Mouse (Mus musculus): ENCODE measurements at regions not wholly inside any gene's neighbourhood (a gene's known extent, or its start where the extent isn't known, plus 50 kb on each side); places are given as distances from the start of the nearest gene placed in this dataset.
"Not testable (repeated sequence)": the region's sequence is repeated elsewhere in the genome, so short reads cannot be mapped to it uniquely, and the experiment has no call there.

DNA sequence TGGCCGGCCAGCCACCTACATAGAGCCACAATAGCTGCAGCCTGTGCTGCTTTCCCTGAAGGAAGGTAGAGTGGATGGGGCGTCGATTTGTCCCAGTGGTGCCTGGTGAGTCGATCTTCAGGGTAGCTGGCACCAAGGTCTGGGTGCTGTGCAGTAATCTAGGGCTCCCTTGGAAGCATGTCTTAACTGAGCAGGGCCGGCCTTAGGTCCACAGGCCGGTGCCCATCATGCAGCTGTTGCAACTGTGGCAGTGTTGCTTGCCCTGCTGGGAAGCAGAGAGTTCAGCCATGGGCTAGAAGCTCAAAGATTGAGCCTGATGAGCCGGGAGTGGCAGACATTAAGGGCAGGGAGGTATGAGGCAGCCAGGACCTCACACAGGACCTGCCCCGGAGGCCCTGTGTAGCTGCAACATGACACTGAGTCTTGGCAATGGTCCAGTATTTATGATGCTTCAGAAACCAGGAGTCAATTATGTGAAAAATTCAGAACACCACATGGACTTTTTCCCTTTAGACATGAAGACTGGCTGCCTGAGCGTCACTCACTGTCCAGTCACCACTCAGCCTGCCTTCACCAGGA, 488.3 kb upstream of the Dab2 start:
- peaks cover 8% of the 10 kb centered on the region for H3K4me1 ChIP-seq
- no peak overlapping the region for H3K9ac ChIP-seq
- 53% methylated on average over 9 of the region's 9 CpGs for WGBS

DNA sequence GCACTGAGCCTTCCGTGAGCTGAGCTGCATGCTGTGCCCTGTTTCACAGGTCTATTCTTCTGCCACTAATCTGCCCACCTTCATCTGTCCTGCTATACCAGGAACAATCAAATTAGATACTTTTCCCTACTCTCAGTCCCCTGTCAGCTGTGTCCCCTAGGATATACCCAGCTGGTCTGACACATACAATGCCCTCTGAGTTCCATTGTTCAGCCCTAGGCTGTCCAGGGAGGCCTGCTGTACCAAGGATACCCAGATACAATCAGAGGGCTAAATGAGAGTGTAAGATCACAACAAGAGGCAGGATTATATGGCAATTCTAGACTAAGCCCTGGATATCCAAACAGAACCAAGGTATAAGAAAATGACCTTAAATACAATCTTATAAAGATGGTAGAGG, 487.6 kb upstream of the Dab2 start:
- 88% methylated on average over 1 of the region's 1 CpGs for WGBS

More for the DNA sequence above, 488.3 kb upstream of the Dab2 start:
- peak; percentile 75; the same call in 1 of the 2 replicates for ATAC-seq (ENCODE audit: insufficient number of reproducible peaks, low FRiP score, low TSS enrichment, low read depth)
- H3K27ac ChIP-seq (replicated peaks): no peak overlapping the region
- no peak overlapping the region for H3K4me2 ChIP-seq (replicated peaks)
- no peaks in the 10 kb centered on the region for H3K9me3 ChIP-seq (replicated peaks)
- H3K4me3 ChIP-seq (replicated peaks): no peak overlapping the region
- no peaks in the 10 kb centered on the region for H3K27me3 ChIP-seq
- no peaks in the 10 kb centered on the region for H3K36me3 ChIP-seq

DNA sequence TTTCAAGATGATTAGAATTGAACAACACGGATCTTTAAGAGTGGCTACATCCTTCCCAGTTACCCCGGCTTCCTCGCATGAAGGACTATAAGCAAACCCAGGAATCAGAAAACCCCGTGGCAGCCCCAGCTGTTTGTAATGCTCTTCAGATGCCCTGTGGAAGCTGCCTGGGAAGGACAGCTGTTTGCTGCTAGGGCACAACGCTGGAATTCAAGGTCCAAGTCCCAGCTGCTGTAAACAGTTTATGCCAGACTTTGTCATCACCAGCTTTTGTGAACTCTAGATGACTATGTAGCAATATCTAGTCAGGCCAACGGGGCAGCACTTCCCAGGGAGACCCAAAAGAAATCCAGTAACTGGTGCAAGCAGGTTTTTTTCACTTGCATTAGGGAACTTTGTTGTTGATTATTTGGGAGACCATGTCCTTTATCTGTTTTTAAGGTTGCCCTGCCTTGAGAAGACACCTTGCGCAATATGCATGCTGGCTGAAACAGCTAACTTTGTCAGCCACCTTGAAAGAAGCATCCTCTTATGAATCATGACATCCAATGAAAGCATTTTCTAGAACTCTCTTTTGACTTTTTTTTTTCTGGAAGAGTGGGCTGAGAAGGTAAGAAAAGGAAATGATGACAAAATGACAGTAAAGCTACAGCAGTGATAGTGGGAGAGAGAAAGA, 481.5 kb upstream of the Dab2 start:
- Histone ChIP-seq H3K9ac (no peak overlapping the region), H3K36me3 (no peaks in the 10 kb centered on the region), H3K9me3 (replicated peaks) (no peaks in the 10 kb centered on the region), H3K4me2 (replicated peaks) (no peak overlapping the region), H3K27ac (replicated peaks) (no peak overlapping the region), H3K4me1 (no peaks in the 10 kb centered on the region), H3K27me3 (no peaks in the 10 kb centered on the region), H3K4me3 (replicated peaks) (no peak overlapping the region)
- 32% methylated on average over 7 of the region's 7 CpGs for WGBS
- no peak for ATAC-seq (ENCODE audit: insufficient number of reproducible peaks, low FRiP score, low TSS enrichment, low read depth)

More for the DNA sequence above, 487.6 kb upstream of the Dab2 start:
- ATAC-seq (ENCODE audit: insufficient number of reproducible peaks, low FRiP score, low TSS enrichment, low read depth): no peak
- Histone ChIP-seq H3K4me3 (replicated peaks) (no peak overlapping the region), H3K4me2 (replicated peaks) (no peak overlapping the region), H3K36me3 (no peaks in the 10 kb centered on the region), H3K27ac (replicated peaks) (no peak overlapping the region), H3K27me3 (no peaks in the 10 kb centered on the region), H3K9ac (no peak overlapping the region), H3K4me1 (peaks cover 8% of the 10 kb centered on the region), H3K9me3 (replicated peaks) (no peaks in the 10 kb centered on the region)

DNA sequence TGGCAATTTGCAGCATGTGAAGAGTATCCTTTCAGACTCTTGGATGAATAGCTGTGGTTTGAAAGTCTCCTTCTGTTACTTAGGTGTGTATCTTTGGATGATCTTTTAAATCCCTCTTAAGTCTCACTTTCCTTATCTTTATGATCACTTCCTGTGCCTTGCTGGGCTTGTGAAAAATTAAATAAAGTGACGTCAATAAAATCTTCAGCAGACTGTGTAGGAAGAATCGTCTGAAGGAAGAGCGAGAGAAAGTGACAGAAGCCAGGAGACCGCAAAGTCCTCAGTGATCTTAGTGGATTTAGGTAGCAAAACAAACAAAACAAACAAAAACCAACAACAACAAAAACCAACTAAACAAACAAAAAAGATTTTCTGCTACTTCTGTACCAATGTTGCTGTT, 459.6 kb upstream of the Dab2 start:
- Histone ChIP-seq H3K27me3 (no peaks in the 10 kb centered on the region), H3K36me3 (no peaks in the 10 kb centered on the region), H3K4me2 (replicated peaks) (no peak overlapping the region), H3K9ac (no peak overlapping the region), H3K9me3 (replicated peaks) (no peaks in the 10 kb centered on the region), H3K4me1 (no peaks in the 10 kb centered on the region), H3K27ac (replicated peaks) (no peak overlapping the region), H3K4me3 (replicated peaks) (no peak overlapping the region)
- no peak for ATAC-seq (ENCODE audit: insufficient number of reproducible peaks, low FRiP score, low TSS enrichment, low read depth)
- WGBS: 75% methylated on average over 4 of the region's 4 CpGs

DNA sequence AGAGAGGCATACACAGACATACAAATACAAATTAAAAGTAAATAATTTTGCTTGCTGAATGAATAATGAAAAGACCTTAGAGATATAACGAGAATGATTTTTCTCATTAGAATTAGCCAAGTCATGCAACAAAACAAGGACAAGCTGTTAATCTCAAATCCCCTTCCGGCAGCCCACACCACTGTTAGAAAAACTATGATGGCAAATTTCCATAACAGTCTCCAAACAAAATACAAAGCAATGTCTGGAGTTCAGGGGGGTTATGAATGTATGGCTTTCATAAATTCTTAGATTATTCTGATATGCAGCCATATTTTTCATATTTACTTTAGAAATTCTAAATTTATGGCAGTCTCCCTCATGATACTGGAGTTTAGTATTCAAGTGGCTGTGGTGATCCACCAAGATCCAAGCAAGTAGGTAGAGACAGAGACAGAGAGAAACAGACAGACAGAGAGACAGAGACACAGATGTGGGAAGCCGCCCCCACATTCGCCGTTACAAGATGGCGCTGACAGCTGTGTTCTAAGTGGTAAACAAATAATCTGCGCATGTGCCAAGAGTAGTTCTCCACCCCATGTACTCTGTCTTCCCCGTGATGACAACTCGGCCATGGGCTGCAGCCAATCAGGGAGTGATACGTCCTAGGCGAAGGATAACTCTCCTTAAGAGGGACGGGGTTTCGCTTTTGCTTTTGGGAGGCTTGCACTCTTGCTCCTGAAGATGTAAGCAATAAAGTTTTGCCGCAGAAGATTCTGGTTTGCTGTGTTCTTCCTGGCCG, 458.0 kb upstream of the Dab2 start:
- H3K9ac ChIP-seq; ATAC-seq (ENCODE audit: insufficient number of reproducible peaks, low FRiP score, low TSS enrichment, low read depth); H3K9me3 ChIP-seq (replicated peaks); H3K4me3 ChIP-seq (replicated peaks); H3K36me3 ChIP-seq; H3K27me3 ChIP-seq; H3K27ac ChIP-seq (replicated peaks); H3K4me1 ChIP-seq; H3K4me2 ChIP-seq (replicated peaks): not testable (repeated sequence)
- 86% methylated on average over 15 of the region's 15 CpGs for WGBS

DNA sequence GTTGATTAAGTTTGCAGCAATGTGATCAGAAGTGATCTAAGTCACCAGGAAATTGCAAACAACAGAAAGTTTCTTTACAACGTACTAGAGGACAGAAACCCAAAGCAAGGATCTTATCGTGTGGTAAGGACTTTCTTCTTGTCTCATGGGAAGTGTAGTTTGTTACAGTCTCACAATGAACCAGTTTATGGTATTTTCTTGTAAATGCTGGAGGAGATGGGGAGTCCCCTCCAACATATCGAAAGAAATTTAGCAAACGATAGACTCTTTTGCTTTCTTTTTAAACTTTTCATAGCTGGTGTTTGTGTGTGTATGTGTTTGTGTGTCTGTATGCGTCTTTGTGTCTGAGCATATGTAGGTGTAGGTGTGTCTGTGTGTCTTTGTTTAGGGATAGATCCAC, 453.0 kb upstream of the Dab2 start:
- Histone ChIP-seq H3K27me3 (no peaks in the 10 kb centered on the region), H3K4me3 (replicated peaks) (no peak overlapping the region), H3K27ac (replicated peaks) (no peak overlapping the region), H3K9ac (no peak overlapping the region), H3K36me3 (no peaks in the 10 kb centered on the region), H3K9me3 (replicated peaks) (no peaks in the 10 kb centered on the region), H3K4me2 (replicated peaks) (no peak overlapping the region), H3K4me1 (no peaks in the 10 kb centered on the region)
- WGBS: 85% methylated on average over 5 of the region's 5 CpGs
- ATAC-seq (ENCODE audit: insufficient number of reproducible peaks, low FRiP score, low TSS enrichment, low read depth): no peak

DNA sequence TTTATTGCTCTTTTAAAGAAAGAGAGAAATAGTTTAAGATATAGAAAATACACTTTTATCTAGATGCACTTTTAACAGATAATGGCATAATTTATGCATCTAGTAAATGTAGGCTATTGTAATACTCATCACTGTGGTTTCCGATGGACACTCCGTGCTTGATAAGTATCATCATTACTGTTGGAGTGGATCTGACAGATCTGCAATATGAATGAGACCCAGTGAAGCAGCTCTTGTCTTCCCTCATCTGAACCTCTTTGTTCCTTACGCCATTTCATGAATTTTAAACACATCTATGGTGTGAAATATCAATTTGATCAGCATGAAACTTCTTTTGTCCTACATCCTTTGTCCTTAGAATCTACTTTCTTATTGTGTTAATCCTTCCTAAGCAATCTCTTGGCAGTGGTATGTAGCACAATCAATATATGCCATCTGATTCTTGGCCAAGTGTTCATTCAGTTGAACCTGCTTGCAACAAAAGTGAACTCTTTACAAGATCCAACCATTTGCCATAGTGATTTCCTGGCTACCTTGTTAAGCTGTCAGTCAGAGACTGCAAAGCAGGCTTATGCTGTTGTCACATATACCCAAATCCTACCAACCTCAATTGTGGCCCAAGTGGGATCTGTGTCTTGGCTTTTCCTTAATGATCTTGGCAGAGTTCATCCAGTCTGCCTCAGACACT, 452.0 kb upstream of the Dab2 start:
- WGBS: 91% methylated on average over 3 of the region's 3 CpGs
- no peak overlapping the region for H3K4me2 ChIP-seq (replicated peaks)
- H3K4me3 ChIP-seq (replicated peaks): no peak overlapping the region
- ATAC-seq (ENCODE audit: insufficient number of reproducible peaks, low FRiP score, low TSS enrichment, low read depth): no peak
- H3K27ac ChIP-seq (replicated peaks): no peak overlapping the region
- no peaks in the 10 kb centered on the region for H3K4me1 ChIP-seq
- H3K27me3 ChIP-seq: no peaks in the 10 kb centered on the region
- H3K9ac ChIP-seq: no peak overlapping the region
- H3K36me3 ChIP-seq: no peaks in the 10 kb centered on the region
- no peaks in the 10 kb centered on the region for H3K9me3 ChIP-seq (replicated peaks)

DNA sequence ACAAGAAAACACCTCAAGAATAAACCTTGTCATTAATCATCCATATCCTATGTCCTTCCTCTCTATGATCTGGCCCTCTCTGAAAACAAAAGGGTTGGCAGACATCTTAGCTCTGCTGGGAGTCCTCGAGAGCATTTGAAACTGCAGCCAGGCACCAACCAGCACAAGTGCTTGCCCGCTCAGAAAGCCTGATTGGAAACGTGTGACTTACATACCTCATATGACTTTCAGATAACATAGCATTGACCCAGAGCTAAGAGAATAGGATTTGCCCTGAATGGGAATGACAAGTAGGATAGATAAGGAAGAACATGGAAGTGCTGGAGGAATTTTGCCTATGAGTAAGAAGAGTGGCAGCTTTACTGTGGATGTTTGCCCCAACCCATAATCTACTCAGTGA, 447.1 kb upstream of the Dab2 start:
- no peak overlapping the region for H3K4me3 ChIP-seq (replicated peaks)
- no peaks in the 10 kb centered on the region for H3K27me3 ChIP-seq
- no peaks in the 10 kb centered on the region for H3K36me3 ChIP-seq
- no peaks in the 10 kb centered on the region for H3K9me3 ChIP-seq (replicated peaks)
- no peak overlapping the region for H3K4me2 ChIP-seq (replicated peaks)
- no peak overlapping the region for H3K9ac ChIP-seq
- no peak overlapping the region for H3K27ac ChIP-seq (replicated peaks)
- ATAC-seq (ENCODE audit: insufficient number of reproducible peaks, low FRiP score, low TSS enrichment, low read depth): no peak
- H3K4me1 ChIP-seq: no peaks in the 10 kb centered on the region
- WGBS: 60% methylated on average over 3 of the region's 3 CpGs

DNA sequence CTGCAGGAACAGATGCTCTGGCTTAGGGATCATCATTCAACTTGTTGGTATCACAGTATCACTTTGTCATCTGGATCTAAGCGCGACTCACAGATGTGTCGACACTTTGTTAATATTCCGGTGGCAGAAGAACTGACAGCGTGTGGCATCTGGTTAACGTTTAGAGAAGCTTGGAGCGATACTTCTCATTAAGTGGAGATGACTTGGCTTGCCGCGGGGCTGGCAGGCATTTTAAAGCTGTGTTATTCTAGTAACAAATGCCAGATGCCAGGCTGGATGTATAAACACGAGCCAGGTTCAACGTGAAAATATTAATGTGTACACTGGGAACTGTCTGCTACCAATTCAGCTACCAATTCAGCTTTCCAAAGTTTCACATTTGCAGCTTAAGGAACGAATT, 430.3 kb upstream of the Dab2 start:
- no peaks in the 10 kb centered on the region for H3K36me3 ChIP-seq
- H3K27ac ChIP-seq (replicated peaks): no peak overlapping the region
- peak overlapping the region; percentile 27 for H3K4me2 ChIP-seq (replicated peaks)
- peak; percentile 39; the same call in 1 of the 2 replicates for ATAC-seq (ENCODE audit: insufficient number of reproducible peaks, low FRiP score, low TSS enrichment, low read depth)
- H3K27me3 ChIP-seq: no peaks in the 10 kb centered on the region
- no peaks in the 10 kb centered on the region for H3K9me3 ChIP-seq (replicated peaks)
- WGBS: 24% methylated on average over 12 of the region's 12 CpGs
- no peak overlapping the region for H3K4me3 ChIP-seq (replicated peaks)
- peaks cover 7% of the 10 kb centered on the region for H3K4me1 ChIP-seq
- H3K9ac ChIP-seq: no peak overlapping the region

DNA sequence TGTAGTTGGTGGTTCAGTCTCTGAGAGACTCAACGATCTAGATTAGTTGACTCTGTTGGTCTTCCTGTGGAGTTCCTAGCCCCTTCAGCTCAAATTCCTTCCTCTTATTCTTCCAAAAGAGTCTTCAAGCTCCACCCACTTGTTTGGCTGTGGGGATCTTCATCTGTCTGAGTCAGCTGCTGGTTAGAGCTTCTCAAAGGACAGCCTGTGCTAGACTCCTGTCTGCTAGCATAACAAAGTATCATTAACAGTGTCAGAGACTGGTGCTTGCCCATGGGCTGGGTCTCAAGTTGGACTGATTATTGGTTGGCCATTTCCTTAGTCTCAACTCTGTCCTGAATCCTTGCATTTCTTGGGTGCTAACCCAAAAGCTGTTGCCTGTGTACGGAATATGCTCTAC, 429.7 kb upstream of the Dab2 start:
- Histone ChIP-seq H3K9ac (no peak overlapping the region), H3K9me3 (replicated peaks) (no peaks in the 10 kb centered on the region), H3K4me2 (replicated peaks) (peak overlapping the region; percentile 27; the same call in 1 of the 2 replicates), H3K27ac (replicated peaks) (no peak overlapping the region), H3K4me3 (replicated peaks) (no peak overlapping the region), H3K36me3 (no peaks in the 10 kb centered on the region), H3K27me3 (no peaks in the 10 kb centered on the region), H3K4me1 (peaks cover 7% of the 10 kb centered on the region)
- 56% methylated on average over 2 of the region's 2 CpGs for WGBS
- no peak for ATAC-seq (ENCODE audit: insufficient number of reproducible peaks, low FRiP score, low TSS enrichment, low read depth)

DNA sequence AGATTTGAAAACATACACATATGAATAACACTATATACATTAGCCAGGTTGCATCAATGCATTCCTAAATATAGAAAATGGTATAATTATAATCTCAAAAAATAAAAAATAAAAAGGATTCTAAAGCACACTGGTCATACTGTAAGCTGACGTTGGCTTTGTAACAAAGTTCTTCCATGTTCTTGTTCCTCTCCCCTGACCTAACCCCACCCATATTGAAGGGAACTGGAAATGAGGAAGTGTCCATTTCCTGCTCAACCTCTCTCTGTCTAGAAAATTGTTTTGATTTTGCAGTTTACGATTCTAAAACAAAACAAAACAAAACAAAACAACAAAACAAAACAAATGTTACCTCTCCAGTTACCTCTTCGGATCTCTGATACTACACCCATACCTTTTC, 427.5 kb upstream of the Dab2 start:
- Histone ChIP-seq H3K4me1 (peaks cover 7% of the 10 kb centered on the region), H3K27me3 (no peaks in the 10 kb centered on the region), H3K27ac (replicated peaks) (no peak overlapping the region), H3K9me3 (replicated peaks) (no peaks in the 10 kb centered on the region), H3K9ac (no peak overlapping the region), H3K4me2 (replicated peaks) (no peak overlapping the region), H3K36me3 (no peaks in the 10 kb centered on the region), H3K4me3 (replicated peaks) (no peak overlapping the region)
- WGBS: 84% methylated on average over 3 of the region's 3 CpGs
- no peak for ATAC-seq (ENCODE audit: insufficient number of reproducible peaks, low FRiP score, low TSS enrichment, low read depth)

Measured in embryonic facial prominence, embryonic 15.5 days (tissue).